Mouse (Mus musculus): ENCODE results near the gene Fcor. TPM values are rescaled to one million over a fixed set of nuclear protein-coding genes. Genes with fewer than 3 reads are reported as not detected.

Gene Fcor
- total RNA-seq, 2 experiments from 2014 or later: 2.5 to 2.9 TPM

DNA sequence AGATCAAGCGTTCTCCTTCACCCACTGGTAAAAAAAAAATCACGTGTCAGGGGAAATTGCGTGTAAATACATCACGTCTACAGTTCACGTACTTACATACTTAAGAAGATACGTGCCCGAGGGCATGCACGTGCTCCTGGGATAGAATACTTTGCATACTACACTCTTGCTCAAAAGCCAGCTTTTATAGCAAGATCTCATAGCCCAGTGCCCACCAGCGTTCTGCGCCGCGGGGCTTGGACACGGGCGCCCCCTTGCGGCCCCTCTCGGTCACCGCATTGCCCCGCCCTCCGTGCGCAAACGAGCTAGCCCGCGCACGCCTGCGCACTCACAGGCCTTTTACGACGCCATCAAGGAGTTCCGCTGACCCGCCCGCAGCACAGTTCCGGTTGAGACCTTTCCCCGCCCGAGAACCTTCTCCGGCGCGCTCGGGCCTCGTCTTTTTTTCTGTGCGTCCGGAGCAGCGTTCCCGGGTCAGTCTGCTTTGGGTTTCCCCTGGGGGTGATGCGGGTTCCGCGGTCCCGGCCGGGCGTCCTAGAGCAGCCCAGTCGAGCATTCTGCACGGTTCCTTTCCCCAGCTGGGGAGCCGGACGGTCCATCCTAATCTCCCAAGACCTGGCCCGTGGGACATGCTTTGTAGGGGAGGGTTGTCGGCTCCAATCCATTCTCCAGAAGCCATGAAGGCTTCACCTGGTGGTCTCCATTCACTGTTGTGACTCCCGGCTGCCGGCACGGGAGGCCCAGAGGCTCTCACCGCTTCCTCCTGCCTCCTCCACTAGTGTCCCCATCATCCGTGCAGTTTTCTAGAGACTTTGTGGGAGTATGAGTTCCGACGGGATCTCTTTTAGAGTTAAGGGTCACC lies 4.2 kb upstream of the Fcor start, which contains the start of gene Trappc5:
Trappc5 (plus strand) TSS at position 169 of the 862 bp plus-strand sequence.
- peak; percentile 89 to 92 for DNase-seq (ENCODE audit: low spot score in 2 of 2)

DNA sequence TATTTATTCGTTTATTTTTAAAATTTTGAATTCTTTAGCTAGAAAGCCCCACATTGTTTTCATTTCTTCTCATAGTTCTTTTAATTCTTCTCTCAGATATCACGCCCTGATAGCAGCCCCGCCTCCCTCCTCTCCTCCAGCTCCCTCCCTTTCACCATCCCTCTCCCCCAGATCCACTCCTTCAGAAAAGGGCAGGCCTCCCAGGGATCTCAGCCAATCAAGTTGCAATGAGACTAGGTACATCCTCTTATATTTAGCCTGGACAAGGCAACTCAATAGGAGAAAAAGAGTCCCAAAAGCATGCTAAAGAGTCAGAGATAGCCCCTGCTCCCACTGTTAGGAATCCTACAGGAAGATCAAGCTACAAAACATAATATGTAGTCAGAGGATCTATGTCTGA lies 2.5 kb upstream of the Fcor start:
- no peak for DNase-seq (ENCODE audit: low spot score in 2 of 2)

DNA sequence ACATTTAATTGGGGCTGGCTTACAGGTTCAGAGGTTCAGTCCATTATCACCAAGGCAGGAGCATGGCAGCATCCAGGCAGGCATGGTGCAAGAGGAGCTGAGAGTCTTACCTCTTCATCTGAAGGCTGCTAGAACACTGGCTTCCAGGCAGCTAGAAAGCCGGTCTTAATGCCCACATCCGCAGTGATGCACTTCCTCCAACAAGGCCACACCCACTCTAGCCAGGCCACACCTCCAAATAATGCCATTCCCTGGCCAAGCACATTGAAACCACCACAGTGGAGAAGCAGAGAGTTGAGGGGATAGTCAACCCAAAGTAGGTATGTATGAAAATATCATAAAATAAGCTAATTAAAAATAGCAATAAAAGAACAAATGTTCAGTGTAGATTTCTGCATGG lies 1.8 kb downstream of the Fcor start:
- no peak for DNase-seq (ENCODE audit: low spot score in 2 of 2)

DNA sequence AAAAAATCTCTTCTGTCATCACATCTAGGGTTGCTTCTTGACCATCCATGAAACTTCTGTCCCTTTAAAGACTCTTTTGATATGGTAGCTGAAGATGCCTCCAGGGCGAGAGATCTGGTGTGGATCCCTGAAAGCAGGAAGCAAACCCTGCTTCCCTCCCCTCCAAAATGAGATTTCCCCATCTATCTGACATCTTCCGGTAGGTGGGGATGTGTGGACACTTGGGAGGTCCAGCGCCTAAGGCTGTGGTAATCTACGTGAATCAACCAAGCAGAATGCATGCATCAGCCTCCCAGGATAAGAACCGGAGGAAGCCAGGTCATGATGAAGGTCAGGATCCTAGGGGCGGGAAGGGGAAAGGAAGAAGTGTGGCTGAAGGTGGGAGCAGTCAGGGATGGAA lies 6.7 kb downstream of the Fcor start, which contains the start of gene Mcemp1:
Mcemp1 (plus strand) TSS at position 248 of the 400 bp plus-strand sequence.
- DNase-seq (ENCODE audit: low spot score in 2 of 2): no peak

GRCm38 (mm10) chr8:3664405-3664804 lies 7.8 kb downstream of the Fcor start:
- DNase-seq (ENCODE audit: low spot score in 2 of 2): no peak

- no peak for DNase-seq (ENCODE audit: low spot score in 2 of 2)
These were observed 11.3 kb downstream of the Fcor start for GRCm38 (mm10) chr8:3660889-3661288.

DNA sequence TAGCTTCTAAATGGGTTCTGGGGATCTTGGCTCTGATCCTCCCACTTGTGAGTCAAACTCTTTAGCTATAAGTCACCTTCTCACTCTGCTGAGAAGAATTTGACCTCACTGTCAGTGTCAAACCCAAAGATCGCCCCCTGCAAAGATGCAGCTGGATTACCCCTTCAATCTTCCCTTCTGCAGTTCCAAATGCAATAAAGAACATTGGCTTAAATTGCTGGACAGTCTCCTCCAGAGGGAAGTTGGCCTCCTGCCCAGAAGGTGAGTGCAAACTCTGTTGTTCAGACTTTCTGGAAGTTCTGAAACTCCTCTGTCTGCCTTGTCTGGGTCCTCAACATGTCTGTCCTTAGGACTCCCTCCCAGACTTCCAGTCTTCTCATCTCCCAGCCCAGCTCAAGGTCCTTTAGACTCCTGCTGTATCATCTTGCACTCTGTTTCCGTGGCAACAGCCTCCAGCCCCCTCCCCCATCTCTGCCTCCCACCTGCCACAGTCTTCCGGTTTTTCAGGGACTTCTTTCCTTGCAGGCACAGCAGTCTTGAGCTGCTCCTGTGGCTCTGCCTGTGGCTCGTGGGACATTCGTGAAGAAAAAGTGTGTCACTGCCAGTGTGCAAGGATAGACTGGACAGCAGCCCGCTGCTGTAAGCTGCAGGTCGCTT lies 15.3 kb downstream of the Fcor start:
- no peak for DNase-seq (ENCODE audit: low spot score in 2 of 2)

- no peak for DNase-seq (ENCODE audit: low spot score in 2 of 2)
These were observed 16.6 kb downstream of the Fcor start, which contains the start of gene Retn for GRCm38 (mm10) chr8:3655526-3655925. TSS of gene Retn (plus strand) at chr8:3655770.

- no peak for DNase-seq (ENCODE audit: low spot score in 2 of 2)
These were observed 17.2 kb downstream of the Fcor start for GRCm38 (mm10) chr8:3654726-3655508.

GRCm38 (mm10) chr8:3652845-3653244 lies 19.3 kb downstream of the Fcor start:
- DNase-seq (ENCODE audit: low spot score in 2 of 2): no peak

DNA sequence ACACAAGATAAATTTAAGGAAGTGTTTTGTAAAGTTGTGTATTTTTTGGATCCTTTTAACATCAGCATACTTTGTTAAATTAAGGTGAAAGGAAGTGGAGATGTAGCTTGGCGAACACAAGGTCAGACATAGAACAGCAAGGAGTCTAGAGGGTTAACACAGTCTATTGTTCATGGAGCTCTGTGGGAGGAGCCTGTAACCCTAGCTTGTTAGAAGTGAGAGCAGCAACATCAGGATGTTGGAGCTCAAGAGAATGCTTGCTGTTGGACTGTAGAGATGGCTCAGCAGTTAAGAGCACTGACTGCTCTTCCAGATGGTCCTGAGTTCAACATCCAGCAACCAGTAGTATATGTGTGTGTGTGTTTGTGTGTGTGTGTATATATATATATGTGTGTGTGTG lies 23.2 kb downstream of the Fcor start:
- DNase-seq (ENCODE audit: low spot score in 2 of 2): no peak

- no peak for DNase-seq (ENCODE audit: low spot score in 2 of 2)
These were observed 23.9 kb downstream of the Fcor start for GRCm38 (mm10) chr8:3648268-3648667.

DNA sequence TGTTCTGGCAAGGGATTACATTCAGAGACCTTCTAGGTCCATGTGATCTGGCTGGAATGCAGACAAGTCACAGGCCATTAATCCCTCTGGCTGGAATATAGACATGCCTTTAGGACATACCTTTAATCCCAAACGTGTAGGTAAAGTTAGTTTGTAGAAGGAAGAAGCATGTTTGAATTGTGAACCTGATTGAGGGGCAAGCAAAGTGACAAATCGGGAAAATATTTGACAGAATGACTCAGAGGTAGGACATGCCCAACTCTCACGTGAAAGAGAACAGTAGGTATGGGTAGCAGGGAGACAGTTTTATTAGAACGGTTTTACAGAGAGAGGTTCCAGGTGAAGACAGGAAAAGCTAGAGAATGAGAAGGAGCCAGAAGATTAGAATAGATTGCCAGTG lies 24.6 kb downstream of the Fcor start:
- no peak for DNase-seq (ENCODE audit: low spot score in 2 of 2)

GRCm38 (mm10) chr8:3646824-3647531 lies 25.2 kb downstream of the Fcor start:
- DNase-seq (ENCODE audit: low spot score in 2 of 2): no peak

GRCm38 (mm10) chr8:3645804-3646203 lies 26.4 kb downstream of the Fcor start:
- DNase-seq (ENCODE audit: low spot score in 2 of 2): peak in 1 of 2 experiments; percentile 34

GRCm38 (mm10) chr8:3631478-3631875 lies 40.7 kb downstream of the Fcor start:
- DNase-seq (ENCODE audit: low spot score in 2 of 2): no peak

- no peak for DNase-seq (ENCODE audit: low spot score in 2 of 2)
These were observed 41.3 kb downstream of the Fcor start, which contains the start of gene Stxbp2 for GRCm38 (mm10) chr8:3630647-3631477. TSS of gene Stxbp2 (plus strand) at chr8:3630955.

- DNase-seq (ENCODE audit: low spot score in 2 of 2): no peak
These were observed 44.1 kb downstream of the Fcor start for GRCm38 (mm10) chr8:3628014-3628413.

- no peak for DNase-seq (ENCODE audit: low spot score in 2 of 2)
These were observed 45.2 kb downstream of the Fcor start for GRCm38 (mm10) chr8:3626971-3627370.

DNA sequence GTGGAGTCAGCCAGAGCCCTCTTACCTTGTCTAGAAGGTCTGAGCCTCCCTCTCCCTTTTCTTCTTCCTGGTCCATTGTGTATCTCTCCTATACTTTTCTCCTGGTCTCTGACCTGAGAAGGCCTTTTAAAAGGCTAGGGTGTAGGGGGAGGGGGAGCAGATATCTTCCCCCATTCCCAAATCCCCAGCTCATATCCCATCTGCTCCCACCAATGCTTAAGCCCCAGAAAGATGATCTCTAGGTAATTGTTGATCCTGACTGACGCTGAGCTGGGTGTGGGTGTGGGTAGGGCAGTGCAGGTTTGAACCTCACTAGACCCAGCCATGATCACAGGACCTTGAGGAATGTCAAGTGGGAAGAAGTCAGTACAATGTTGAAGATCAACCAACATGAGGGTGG lies 46.7 kb downstream of the Fcor start, which contains the start of gene Pcp2:
Pcp2 (minus strand) TSS at position 101 of the 400 bp plus-strand sequence.
- no peak for DNase-seq (ENCODE audit: low spot score in 2 of 2)
